Mouse (Mus musculus) NIH3T3 (cell line): ENCODE results near the gene St8sia6.
"Not testable (repeated sequence)": the region's sequence is repeated elsewhere in the genome, so short reads cannot be mapped to it uniquely, and the experiment has no call there.

Experiments used
- DNase-seq: peaks from one replicate; pipeline ENCODE4 v3.0.0-alpha.2; 2012; ENCODE audit warnings: low read depth

The St8sia6 gene

DNA sequence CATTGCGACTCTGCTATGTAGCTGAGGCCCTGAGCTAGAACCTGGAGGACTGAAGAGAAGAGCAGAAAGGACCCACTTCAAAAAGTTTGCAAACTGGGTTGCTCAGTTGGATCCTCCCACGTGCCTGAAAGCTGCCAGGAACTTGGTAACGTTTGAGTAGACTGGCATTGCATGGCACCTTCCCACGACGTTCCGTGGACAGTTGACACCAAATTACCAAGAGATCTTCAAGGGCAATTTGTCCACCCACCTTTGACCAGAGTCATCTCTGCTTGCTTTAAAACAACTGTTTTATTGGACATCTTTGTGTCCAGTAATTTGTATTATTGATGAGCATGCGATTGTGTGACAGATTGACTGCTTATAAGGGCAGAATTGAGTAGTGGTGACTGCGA lies at the start of gene St8sia6:
St8sia6 (minus strand) TSS at position 96 of the 395 bp plus-strand sequence.
- DNase-seq: no peak

- DNase-seq: no peak
Measured at GRCm38 (mm10) chr2:13836310-13836709, 42.4 kb upstream of the St8sia6 start.

DNA sequence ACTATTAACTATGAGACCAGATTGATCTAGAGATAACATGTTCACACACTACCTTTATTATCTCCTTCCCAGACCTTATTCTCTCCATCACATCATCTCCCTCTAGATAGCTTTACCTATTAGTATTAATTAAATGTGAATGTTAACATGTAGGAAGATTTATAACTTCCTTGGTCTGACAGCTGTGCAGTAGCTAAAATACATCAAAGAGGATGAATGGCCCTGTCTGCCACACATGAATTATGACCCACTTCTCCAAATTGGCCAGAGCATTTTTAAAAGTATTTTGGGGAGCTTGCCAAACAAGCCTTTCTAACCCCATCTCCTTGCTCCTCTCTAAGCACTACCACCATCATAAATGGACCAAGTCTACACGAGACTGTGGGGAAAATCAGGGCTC lies 41.1 kb upstream of the St8sia6 start:
- no peak for DNase-seq

DNA sequence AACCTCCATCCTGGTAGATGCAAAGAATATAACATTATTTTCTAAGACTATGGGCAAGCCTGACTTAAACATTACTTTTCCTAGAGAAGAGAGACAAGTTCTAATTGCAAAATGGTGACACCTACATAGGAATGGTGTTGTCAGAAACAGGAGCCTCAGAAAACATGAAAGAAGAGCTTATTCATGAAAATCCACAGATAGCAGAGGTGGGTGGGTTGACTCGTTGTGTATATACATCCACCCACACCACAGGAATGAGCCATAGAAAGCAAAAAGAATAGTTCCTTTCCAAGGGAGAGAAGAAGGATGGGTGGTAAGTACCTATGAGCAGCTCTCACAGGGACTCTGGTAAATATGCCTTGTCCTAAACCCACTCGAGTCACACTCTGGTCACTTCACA lies 22.8 kb upstream of the St8sia6 start:
- DNase-seq: no peak

DNA sequence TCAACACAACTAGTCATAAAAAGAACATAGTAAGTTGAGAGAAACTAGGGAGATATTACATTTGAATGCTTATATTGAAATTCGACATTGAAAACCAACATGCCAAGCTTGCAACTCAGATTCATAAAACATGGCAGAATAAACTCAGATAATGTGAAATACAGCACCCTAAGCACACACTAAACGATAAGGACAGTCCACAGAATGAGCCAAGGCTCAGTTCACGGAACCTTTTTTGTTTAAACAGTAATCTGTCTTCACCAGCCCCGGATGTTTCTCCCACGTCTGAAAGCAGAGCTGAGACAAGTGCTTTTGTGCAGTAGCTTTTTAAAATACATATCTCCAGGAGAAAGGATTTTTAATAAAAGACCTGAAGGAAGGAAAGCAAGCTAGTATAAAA lies 14.7 kb upstream of the St8sia6 start:
- DNase-seq: no peak

DNA sequence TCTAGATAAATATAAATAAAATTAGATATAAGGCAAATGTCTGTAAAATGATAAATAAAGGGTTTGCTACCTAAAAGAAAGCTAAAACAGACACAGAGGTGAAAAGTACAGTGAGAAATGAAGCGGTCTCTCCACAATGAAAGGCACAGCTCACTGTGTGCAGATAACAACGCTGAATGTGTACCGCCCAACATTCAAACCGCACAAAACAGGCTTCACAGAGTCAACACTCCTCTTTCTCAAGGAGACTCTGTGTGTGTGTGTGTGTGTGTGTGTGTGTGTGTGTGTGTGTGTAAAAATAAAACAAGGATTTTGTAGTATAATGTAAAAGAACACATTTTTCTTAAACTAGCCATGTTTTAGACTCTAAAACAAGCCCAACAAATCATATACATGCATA lies 14.1 kb upstream of the St8sia6 start:
- DNase-seq: no peak

DNA sequence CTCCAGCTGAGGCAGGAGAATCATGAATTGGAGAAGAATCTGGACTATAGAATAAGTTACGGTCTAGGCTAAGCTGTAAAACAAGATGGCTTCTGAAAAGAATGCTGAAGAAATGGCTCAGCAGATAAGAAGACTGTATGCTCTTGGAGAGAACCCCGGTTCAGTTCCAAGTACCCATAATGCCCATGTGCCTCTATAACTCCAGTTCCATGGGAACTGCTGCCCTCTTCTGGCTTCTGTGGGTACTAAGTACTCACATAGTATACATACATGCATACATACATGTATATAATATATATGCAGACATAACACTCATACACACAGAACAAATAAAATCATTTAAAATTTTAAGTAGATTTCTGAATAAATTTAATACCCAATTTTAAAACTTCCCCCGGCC lies 12.3 kb upstream of the St8sia6 start:
- peak; percentile 17 for DNase-seq

DNA sequence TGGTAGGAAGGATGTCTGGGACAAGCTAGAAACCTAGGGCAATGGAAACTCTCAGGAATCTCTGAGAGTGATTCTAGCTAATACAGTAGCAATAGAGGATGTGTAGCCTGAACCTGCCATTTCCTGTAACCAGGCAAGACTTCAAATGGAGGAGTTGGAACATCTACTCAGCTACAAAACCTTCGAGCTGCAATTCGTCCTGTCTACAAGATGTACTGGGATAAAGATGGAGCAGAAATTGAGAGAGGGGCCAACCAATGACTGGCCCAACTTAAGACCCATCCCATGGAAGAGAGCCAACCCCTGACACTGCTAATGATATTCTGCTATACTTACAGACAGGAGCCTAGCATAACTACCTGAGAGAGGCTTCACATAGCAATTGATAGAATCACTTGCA lies 6.8 kb upstream of the St8sia6 start:
- DNase-seq: no peak

GRCm38 (mm10) chr2:13794446-13794845 lies 582 bp upstream of the St8sia6 start:
- DNase-seq: no peak

- DNase-seq: no peak
Measured at GRCm38 (mm10) chr2:13793054-13793968, 553 bp downstream of the St8sia6 start.

DNA sequence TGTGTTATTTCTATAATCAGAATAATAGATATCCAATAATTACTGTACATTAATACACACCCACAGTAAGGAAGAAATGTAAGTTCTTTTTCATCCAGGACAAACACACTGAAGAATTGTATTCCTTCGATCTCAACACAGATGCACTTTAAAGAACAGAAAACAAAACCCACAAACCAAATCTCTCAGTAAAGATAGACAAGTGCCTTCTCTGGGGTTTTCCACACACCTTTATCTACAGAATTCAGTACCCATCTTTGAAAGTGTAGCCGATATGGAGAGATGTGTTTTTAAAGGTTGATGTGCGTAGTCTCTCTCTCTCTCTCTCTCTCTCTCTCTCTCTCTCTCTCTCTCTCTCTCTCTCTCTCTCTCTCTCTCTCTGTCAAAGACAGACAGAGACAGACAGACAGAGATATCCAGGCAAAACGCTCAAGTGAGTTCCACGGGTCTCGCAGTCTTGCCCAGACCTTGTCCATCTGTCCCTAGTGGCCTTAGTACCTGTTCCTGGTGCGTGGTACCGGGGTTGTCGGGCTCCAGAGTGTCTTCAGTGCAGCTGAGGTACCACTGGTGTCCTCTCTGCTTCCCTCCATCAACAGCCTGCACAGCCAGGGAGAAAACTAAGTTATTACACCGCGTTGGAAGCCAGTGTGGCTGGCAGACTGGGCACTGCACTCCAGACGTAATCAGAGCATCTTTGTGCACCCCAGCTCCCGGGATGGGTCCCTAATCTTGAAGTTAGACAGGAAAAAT lies 1.4 kb downstream of the St8sia6 start:
- DNase-seq: no peak

- DNase-seq: no peak
Measured at GRCm38 (mm10) chr2:13791598-13791997, 2.3 kb downstream of the St8sia6 start.

GRCm38 (mm10) chr2:13789365-13789764 lies 4.5 kb downstream of the St8sia6 start:
- DNase-seq: no peak

DNA sequence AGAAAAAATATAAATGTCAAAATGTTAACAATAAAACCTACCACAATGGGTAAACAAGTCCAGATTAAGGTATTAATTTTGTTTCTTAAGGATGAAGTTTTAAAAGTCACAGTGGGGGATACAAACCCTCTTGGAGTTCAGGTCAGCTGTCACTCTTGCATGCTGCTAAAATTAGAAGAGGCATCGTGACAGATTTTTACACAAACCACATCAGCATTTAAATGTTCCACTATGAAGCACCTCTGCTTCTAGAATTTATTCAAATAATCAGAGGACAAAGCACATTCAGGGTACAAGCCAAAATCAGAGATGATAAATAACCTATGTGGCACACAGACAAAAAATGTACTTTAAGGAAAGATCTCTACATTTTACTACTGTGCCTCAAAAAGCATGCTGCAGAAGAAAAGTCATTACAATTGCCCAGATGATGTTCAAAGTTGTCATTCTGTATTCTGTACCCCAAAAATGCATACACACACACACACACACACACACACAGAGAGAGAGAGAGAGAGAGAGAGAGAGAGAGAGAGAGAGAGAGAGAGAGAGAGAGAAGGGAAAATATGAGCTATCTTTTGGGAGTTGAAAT lies 7.2 kb downstream of the St8sia6 start:
- DNase-seq: no peak

DNA sequence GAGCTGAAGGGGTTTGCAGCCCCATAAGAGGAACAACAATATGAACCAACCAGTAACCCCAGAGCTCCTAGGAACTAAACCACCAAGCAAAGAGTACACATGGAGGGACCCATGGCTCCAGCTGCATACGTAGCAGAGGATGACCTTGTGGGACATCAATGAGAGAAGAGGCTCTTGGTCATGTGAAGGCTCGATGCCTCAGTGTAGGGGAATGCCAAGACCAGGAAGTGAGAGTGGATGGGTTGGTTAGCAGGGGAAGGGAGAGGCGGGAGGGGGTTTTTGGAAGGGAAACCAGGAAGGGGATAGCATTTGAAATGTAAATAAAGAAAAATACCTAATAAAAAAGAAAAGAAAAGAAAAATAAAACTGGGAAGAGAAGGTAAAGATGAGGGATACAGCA lies 7.9 kb downstream of the St8sia6 start:
- DNase-seq: not testable (repeated sequence)

DNA sequence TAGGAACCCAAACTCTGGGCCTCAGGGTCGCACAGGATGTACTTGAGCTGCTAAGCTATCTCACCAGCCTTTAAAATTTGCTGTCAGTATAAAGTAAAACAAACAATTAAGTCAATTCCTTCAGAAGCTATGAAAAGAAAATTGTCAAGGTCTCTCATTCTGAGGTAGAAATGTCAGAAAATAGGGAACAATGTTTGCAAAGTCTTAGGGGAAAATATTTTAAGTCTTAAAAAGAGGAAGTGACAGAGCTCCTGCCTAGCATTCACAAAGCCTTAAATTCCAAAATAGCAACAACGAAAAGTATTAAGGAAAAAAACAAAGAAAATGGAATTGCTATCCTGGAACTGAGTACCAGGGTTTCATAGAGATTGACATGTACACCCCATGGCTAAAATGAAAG lies 8.6 kb downstream of the St8sia6 start:
- DNase-seq: no peak

DNA sequence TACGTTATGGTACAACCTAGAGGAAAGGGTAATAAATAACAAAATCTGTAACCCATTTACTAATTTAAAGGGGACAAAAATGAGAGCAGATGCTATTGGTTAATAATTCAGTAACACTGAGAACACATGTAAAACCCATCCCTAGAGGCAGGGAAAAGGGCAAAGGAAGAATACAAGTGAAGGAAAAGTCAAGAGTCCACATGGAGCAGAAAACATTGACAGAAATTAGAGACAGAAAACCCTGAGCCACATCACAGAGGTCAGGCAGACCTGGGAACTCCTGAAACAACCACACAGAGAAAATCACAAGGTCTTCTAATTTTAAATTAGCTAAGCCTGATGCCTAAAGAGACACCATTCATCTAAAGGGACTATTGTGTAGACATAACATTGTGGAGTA lies 9.4 kb downstream of the St8sia6 start:
- no peak for DNase-seq

GRCm38 (mm10) chr2:13777032-13777431 lies 16.8 kb downstream of the St8sia6 start:
- DNase-seq: no peak

- peak; percentile 5 for DNase-seq
Measured at GRCm38 (mm10) chr2:13776453-13776852, 17.4 kb downstream of the St8sia6 start.

- no peak for DNase-seq
Measured at GRCm38 (mm10) chr2:13775056-13775455, 18.8 kb downstream of the St8sia6 start.

DNA sequence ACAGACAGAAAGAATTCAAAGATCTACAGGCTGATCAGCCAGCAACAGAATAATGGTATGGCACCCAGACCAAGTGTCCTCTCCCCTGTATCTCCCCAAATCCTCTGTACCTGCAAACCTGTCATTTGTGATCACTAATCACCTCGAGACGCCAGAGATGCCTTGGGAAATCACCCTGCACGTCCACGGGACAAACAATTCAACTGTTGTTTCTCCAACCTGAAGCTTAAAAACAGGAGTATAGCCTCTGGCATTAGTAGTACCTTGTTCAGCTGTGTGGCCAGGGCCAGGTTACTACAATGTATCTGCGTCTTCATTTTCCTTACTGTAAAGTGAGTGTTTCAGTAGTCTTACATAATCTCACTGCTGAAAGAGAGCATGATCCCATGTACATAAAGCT lies 25.3 kb downstream of the St8sia6 start:
- no peak for DNase-seq

DNA sequence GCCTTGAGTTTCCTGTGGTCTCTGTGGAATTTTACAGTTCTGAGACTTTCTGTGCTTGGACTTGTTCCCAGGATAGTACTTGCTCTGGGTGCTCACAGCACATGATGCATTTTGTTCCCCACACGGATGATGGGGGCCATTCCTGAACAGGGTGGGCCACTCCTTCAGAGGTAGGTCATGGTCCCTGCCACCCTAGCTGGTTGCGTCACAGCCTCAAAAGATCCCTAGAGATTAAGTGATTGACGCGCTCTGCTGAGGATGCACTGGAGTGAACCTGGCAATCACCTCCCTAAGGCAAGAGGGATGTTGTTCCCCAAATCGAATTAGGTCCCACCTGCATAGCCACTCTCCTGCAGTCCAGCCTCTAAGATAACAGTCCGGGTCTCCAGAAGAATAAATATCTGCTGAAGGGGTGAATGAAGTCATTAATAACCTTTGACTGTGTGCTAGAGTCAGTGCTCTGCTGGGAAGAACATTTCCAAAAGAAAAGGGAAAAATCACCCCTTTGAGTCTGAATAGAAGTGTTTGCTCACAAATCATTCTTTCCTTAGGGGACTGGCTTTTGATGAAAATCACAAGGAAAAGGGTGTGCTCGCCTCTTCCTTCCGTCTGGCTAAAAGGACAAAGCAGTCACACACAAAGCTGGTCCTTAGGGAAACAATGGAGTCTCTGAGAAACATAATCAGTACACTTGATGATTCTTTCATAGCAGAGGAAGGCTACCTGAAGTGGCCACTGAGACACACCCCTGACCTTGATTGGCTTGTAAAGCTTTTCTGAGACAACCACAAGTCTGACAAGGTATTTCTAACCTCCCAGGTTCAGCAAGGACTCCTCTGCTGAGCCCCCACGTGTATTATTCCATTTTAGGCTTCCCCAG lies 26.1 kb downstream of the St8sia6 start:
- no peak for DNase-seq
